In the genomic region with DNA sequence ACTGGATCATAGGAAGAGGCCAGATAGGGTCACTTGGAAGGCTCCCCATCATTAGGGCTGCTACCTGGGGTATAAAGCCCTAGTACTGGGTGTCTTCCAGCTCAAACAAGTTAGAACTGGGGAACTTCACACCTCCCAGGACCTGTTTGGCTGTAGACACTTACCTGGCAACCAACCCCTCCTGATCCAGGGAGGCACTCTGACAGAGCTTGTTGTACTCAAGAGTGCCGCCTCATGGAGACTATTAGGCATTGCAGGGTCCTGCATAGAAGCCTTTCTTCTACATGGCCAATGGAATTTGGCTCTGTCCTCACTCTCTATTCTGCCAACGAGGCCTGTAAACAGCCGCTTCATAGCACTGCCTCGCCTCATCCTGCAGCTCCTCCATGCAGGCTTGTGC, we compare ENCODE assay signal across 10 mouse cellular contexts. TPM values are rescaled to one million over a fixed set of nuclear protein-coding genes. Genes with fewer than 3 reads are reported as not detected.
DNase-seq lines count a peak whose midpoint lies in the region; ATAC-seq and TF ChIP-seq lines count a peak whose summit lies in the region.
"Had no signal": no experiment of that assay in that cellular context is flagged by ENCODE, and none has a peak within 500 bp of the region (broad histone marks: within the 10 kb centered on the region; RNA-seq: fewer than 3 reads in every experiment).

No protein-coding gene starts in this region.

- no peak overlapping the region for H3K9ac ChIP-seq in limb, embryonic 14.5 days (ENCODE audit: low read depth, low read length, severe bottlenecking)
- H3K9ac ChIP-seq in lung, embryonic 14.5 days: no peak overlapping the region
- H3K9ac ChIP-seq: limb, embryonic 15.5 days had no signal

- H3K27ac ChIP-seq in limb, embryonic 14.5 days (replicated peaks; ENCODE audit: low read depth, low read length): no peak overlapping the region
- no peak overlapping the region for H3K27ac ChIP-seq in limb, embryonic 10.5 days
- H3K27ac ChIP-seq in lung, embryonic 14.5 days (ENCODE audit: low read depth): no peak overlapping the region
- H3K27ac ChIP-seq: limb, embryonic 15.5 days had no signal

- H3K4me3 ChIP-seq in limb, embryonic 14.5 days (replicated peaks; ENCODE audit: low read length): no peak overlapping the region
- no peak overlapping the region for H3K4me3 ChIP-seq in limb, embryonic 10.5 days
- no peak overlapping the region for H3K4me3 ChIP-seq in lung, embryonic 14.5 days (ENCODE audit: low read depth, low read length)
- H3K4me3 ChIP-seq: erythroblast, embryonic 14.5 days; limb, embryonic 15.5 days had no signal

- no peaks in the 10 kb centered on the region for H3K27me3 ChIP-seq in limb, embryonic 14.5 days (ENCODE audit: control insufficient read depth, insufficient read depth, low read length)
- H3K27me3 ChIP-seq in limb, embryonic 10.5 days (ENCODE audit: low read depth, poor library complexity, severe bottlenecking): no peaks in the 10 kb centered on the region
- H3K27me3 ChIP-seq in lung, embryonic 14.5 days (ENCODE audit: insufficient read depth, low read length): no peaks in the 10 kb centered on the region
- H3K27me3 ChIP-seq: limb, embryonic 15.5 days had no signal

- peak; percentile 82 for TF ChIP-seq CTCF in lung, embryonic 14.5 days (IDR thresholded peaks at IDR 0.05; ENCODE audit: low read depth)

- DNase-seq in adrenal gland, adult 2 months: peak; percentile 43
- no peak for DNase-seq in adrenal gland, postnatal 4 days (ENCODE audit: low spot score in 2 of 2)
- peak; percentile 54 for DNase-seq in limb, embryonic 14.5 days (ENCODE audit: low spot score)
- no peak for DNase-seq in limb, embryonic 10.5 days (ENCODE audit: low spot score)
- peak; percentile 32 for DNase-seq in adrenal gland, postnatal 25 days
- DNase-seq in heart, postnatal 10 days: peak; percentile 72 to 81
- peak; percentile 83 for DNase-seq in lung, embryonic 14.5 days

- H3K9me3 ChIP-seq in limb, embryonic 14.5 days (ENCODE audit: control insufficient read depth, low read length): no peaks in the 10 kb centered on the region
- H3K9me3 ChIP-seq in limb, embryonic 10.5 days (replicated peaks): no peaks in the 10 kb centered on the region
- no peaks in the 10 kb centered on the region for H3K9me3 ChIP-seq in lung, embryonic 14.5 days (ENCODE audit: low read depth, low read length)
- H3K9me3 ChIP-seq: limb, embryonic 15.5 days had no signal

- intact Hi-C loops in heart, postnatal 10 days (cut with DNase I): no loop called here

- no peak overlapping the region for H3K4me2 ChIP-seq in limb, embryonic 14.5 days (replicated peaks; ENCODE audit: low read depth, low read length, severe bottlenecking)
- H3K4me2 ChIP-seq in lung, embryonic 14.5 days: no peak overlapping the region
- H3K4me2 ChIP-seq: limb, embryonic 15.5 days had no signal

- no peak for TF ChIP-seq POLR2A in limb, embryonic 14.5 days (IDR thresholded peaks at IDR 0.05; ENCODE audit: borderline replicate concordance, extremely low read depth, insufficient read depth, insufficient read length)

- H3K36me3 ChIP-seq in limb, embryonic 14.5 days (ENCODE audit: control insufficient read depth, insufficient read depth, low read length): peaks cover 38% of the 10 kb centered on the region
- H3K36me3 ChIP-seq in limb, embryonic 10.5 days: peaks cover 23% of the 10 kb centered on the region
- H3K36me3 ChIP-seq in lung, embryonic 14.5 days (ENCODE audit: insufficient read depth): peaks cover 61% of the 10 kb centered on the region

- 28% methylated on average over 4 of the region's 4 CpGs for WGBS in limb, embryonic 14.5 days
- 27% methylated on average over 4 of the region's 4 CpGs for WGBS in limb, embryonic 10.5 days
- 29% methylated on average over 4 of the region's 4 CpGs for whole genome bisulfite sequencing in lung, embryonic 14.5 days

- ATAC-seq in limb, embryonic 14.5 days (ENCODE audit: low FRiP score, low read depth): no peak
- no peak for ATAC-seq in lung, embryonic 14.5 days (ENCODE audit: insufficient read depth)
- ATAC-seq in erythroblast, adult 5-6 weeks (replicated peaks; ENCODE audit: low FRiP score, poor library complexity, severe bottlenecking): no peak

- H3K4me1 ChIP-seq in limb, embryonic 14.5 days (ENCODE audit: control insufficient read depth, insufficient read depth, low read length): peaks cover 13% of the 10 kb centered on the region
- H3K4me1 ChIP-seq in limb, embryonic 10.5 days: peaks cover 24% of the 10 kb centered on the region
- no peaks in the 10 kb centered on the region for H3K4me1 ChIP-seq in lung, embryonic 14.5 days (ENCODE audit: insufficient read depth)

RNA-seq across cellular contexts. Expression of a gene that starts 17.9 kb away (rescaled TPM):
- total RNA-seq in adrenal gland, adult 2 months (2021): under 1 TPM; 0.43 to 0.93 TPM
- 0.90 and 1.00 TPM in 2 replicates for polyA plus RNA-seq in adrenal gland, adult 2 months (2012; rRNA removed)
- total RNA-seq in adrenal gland, postnatal 4 days (2021): 1 to 10 TPM; 2.1 to 2.3 TPM
- 5.2 and 5.4 TPM in 2 replicates for polyA plus RNA-seq in limb, embryonic 14.5 days (2012; rRNA removed)
- 7.0 and 8.2 TPM in 2 replicates for polyA plus RNA-seq in limb, embryonic 14.5 days (2014; fragmentation: Nextera tagmentation; extraction: Ambion mirVana)
- polyA plus RNA-seq in limb, embryonic 10.5 days (2016; fragmentation: Nextera tagmentation; extraction: Ambion mirVana): 3.5 and 4.1 TPM in 2 replicates
- 0.76 TPM in 1 of 2 replicates, not detected in the other for total RNA-seq in adrenal gland, postnatal 25 days (2021)
- total RNA-seq in heart, postnatal 10 days (2021): 1 to 10 TPM; 1.6 to 2.0 TPM
- 17.4 and 18.1 TPM in 2 replicates for polyA plus RNA-seq in lung, embryonic 14.5 days (2014; fragmentation: Nextera tagmentation; extraction: Ambion mirVana)
- total RNA-seq in erythroblast, adult 5-6 weeks (2015; ENCODE audit: low replicate concordance): not detected in 2 replicates
- total RNA-seq in erythroblast, adult 5-6 weeks (2017; ENCODE audit: low replicate concordance): not detected in 2 replicates
- polyA plus RNA-seq: erythroblast, embryonic 14.5 days had no signal

RNA-seq across cellular contexts. Expression of a gene that starts 32.5 kb away (rescaled TPM):
- 1 to 10 TPM; 7.0 to 9.4 TPM for total RNA-seq in adrenal gland, adult 2 months (2021)
- 15.7 and 26.7 TPM in 2 replicates for polyA plus RNA-seq in adrenal gland, adult 2 months (2012; rRNA removed)
- 10 to 100 TPM; 15.3 to 17.6 TPM for total RNA-seq in adrenal gland, postnatal 4 days (2021)
- 41.4 and 52.9 TPM in 2 replicates for polyA plus RNA-seq in limb, embryonic 14.5 days (2012; rRNA removed)
- 29.7 and 29.8 TPM in 2 replicates for polyA plus RNA-seq in limb, embryonic 14.5 days (2014; fragmentation: Nextera tagmentation; extraction: Ambion mirVana)
- polyA plus RNA-seq in limb, embryonic 10.5 days (2016; fragmentation: Nextera tagmentation; extraction: Ambion mirVana): 16.3 and 16.5 TPM in 2 replicates
- total RNA-seq in adrenal gland, postnatal 25 days (2021): 3.7 and 5.0 TPM in 2 replicates
- total RNA-seq in heart, postnatal 10 days (2021): 10 to 100 TPM in 1 of 2 experiments, 1 to 10 TPM in 1; 7.0 to 11.9 TPM
- polyA plus RNA-seq in lung, embryonic 14.5 days (2014; fragmentation: Nextera tagmentation; extraction: Ambion mirVana): 24.5 and 27.8 TPM in 2 replicates
- 0.84 TPM in 1 of 2 replicates, not detected in the other for total RNA-seq in erythroblast, adult 5-6 weeks (2015; ENCODE audit: low replicate concordance)
- 0.09 TPM in 1 of 2 replicates, not detected in the other for total RNA-seq in erythroblast, adult 5-6 weeks (2017; ENCODE audit: low replicate concordance)

Comparison
In these comparisons a context has a peak if more than half of its experiments do, and no peak if none do; other contexts are left out.
1. DNase-seq: peak in adrenal gland, adult 2 months (single experiment), limb, embryonic 14.5 days (single experiment), adrenal gland, postnatal 25 days (single experiment), heart, postnatal 10 days (2 of 2) and lung, embryonic 14.5 days (single experiment); none in adrenal gland, postnatal 4 days (0 of 2) and limb, embryonic 10.5 days (single experiment).